Mouse (Mus musculus): ENCODE results near the gene Cap2.

- TF ChIP-seq CTCF (IDR thresholded peaks at IDR 0.05) = no peak
- no peak for TF ChIP-seq POLR2A (IDR thresholded peaks at IDR 0.05; ENCODE audit: insufficient read depth, low read depth, low read length)
These were observed 101.0 kb downstream of the Cap2 start for GRCm38 (mm10) chr13:46602674-46603073.

All from heart, adult 2 months (tissue).